Mouse (Mus musculus) liver (tissue): ENCODE results near the gene Slc5a6.

Experiments used
- DNase-seq: peaks from one replicate; pipeline ENCODE4 v3.0.0-alpha.2; 2020; ENCODE audit warnings: mixed read lengths

Slc5a6 gene

GRCm38 (mm10) chr5:31048763-31049641 is at the start of gene Slc5a6:
Slc5a6 (minus strand) TSS chr5:31048924.
- peak; percentile 51 for DNase-seq

GRCm38 (mm10) chr5:31095711-31096480 is 47.2 kb upstream of the Slc5a6 start:
- DNase-seq = no peak

GRCm38 (mm10) chr5:31094799-31095691 is 46.3 kb upstream of the Slc5a6 start:
- DNase-seq = peak; percentile 24

- no peak for DNase-seq
These were observed 45.5 kb upstream of the Slc5a6 start for GRCm38 (mm10) chr5:31094100-31094798.

- DNase-seq = peak; percentile 62
These were observed 44.7 kb upstream of the Slc5a6 start for GRCm38 (mm10) chr5:31093151-31094041.

- DNase-seq = no peak
These were observed 43.7 kb upstream of the Slc5a6 start for GRCm38 (mm10) chr5:31092231-31092975.

- no peak for DNase-seq
These were observed 38.4 kb upstream of the Slc5a6 start for GRCm38 (mm10) chr5:31087131-31087530.

- DNase-seq = no peak
These were observed 37.9 kb upstream of the Slc5a6 start for GRCm38 (mm10) chr5:31086606-31087005.

- DNase-seq = no peak
These were observed 35.2 kb upstream of the Slc5a6 start for GRCm38 (mm10) chr5:31083949-31084348.

GRCm38 (mm10) chr5:31082935-31083625 is 34.4 kb upstream of the Slc5a6 start:
- no peak for DNase-seq

GRCm38 (mm10) chr5:31082355-31082754 is 33.6 kb upstream of the Slc5a6 start:
- peak; percentile 62 for DNase-seq

- DNase-seq = peak; percentile 56
These were observed 32.7 kb upstream of the Slc5a6 start for GRCm38 (mm10) chr5:31081386-31081785.

GRCm38 (mm10) chr5:31080795-31081164 is 32.1 kb upstream of the Slc5a6 start:
- DNase-seq = no peak

- DNase-seq = no peak
These were observed 31.5 kb upstream of the Slc5a6 start for GRCm38 (mm10) chr5:31080059-31080794.

- DNase-seq = no peak
These were observed 27.6 kb upstream of the Slc5a6 start for GRCm38 (mm10) chr5:31076346-31076745.

- no peak for DNase-seq
These were observed 24.5 kb upstream of the Slc5a6 start for GRCm38 (mm10) chr5:31073176-31073575.

GRCm38 (mm10) chr5:31071821-31072220 is 23.1 kb upstream of the Slc5a6 start:
- DNase-seq = no peak

- DNase-seq = no peak
These were observed 22.3 kb upstream of the Slc5a6 start for GRCm38 (mm10) chr5:31071059-31071458.

GRCm38 (mm10) chr5:31069810-31070209 is 21.1 kb upstream of the Slc5a6 start:
- DNase-seq = no peak
